Comparison of ENCODE assay signal across 10 mouse cellular contexts in the genomic region with DNA sequence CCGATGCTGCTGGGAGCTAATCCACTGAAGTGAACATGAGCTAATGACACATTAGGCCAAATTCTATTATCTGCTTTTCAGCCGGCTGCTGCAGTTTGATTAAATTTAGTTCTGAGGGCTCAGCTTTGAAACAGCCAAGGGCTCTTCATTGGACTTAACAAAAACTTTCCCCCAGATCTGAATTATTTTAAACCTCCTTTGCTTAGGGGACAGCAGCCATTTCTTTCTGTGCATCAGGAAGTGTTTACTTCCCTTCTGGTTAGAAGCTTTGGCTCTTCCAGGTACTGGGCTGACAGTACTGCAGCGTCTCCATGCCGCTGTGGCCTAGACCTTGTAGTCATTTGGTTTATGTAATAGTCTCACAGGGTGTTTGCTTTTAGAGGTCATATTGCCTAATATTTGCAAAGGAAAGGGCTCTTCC.
DNase-seq lines count a peak whose midpoint lies in the region; ATAC-seq and TF ChIP-seq lines count a peak whose summit lies in the region.
"Had no signal": no experiment of that assay in that cellular context is flagged by ENCODE, and none has a peak within 500 bp of the region (broad histone marks: within the 10 kb centered on the region; RNA-seq: fewer than 3 reads in every experiment).

No protein-coding gene starts in this region.

- no peak for TF ChIP-seq CTCF in brain, embryonic 14.5 days (IDR thresholded peaks at IDR 0.05; ENCODE audit: borderline replicate concordance, extremely low read depth, insufficient read depth, insufficient read length)

- no peak overlapping the region for H3K4me2 ChIP-seq in hindbrain, embryonic 14.5 days (replicated peaks)

- no peak overlapping the region for H3K4me3 ChIP-seq in hindbrain, embryonic 10.5 days
- H3K4me3 ChIP-seq in hindbrain, embryonic 14.5 days (replicated peaks; ENCODE audit: low read length): no peak overlapping the region
- no peak overlapping the region for H3K4me3 ChIP-seq in macrophage (ENCODE audit: inconsistent target)

- no peaks in the 10 kb centered on the region for H3K36me3 ChIP-seq in hindbrain, embryonic 10.5 days
- no peaks in the 10 kb centered on the region for H3K36me3 ChIP-seq in hindbrain, embryonic 14.5 days (replicated peaks; ENCODE audit: control insufficient read depth, insufficient read depth)
- H3K36me3 ChIP-seq in macrophage (ENCODE audit: inconsistent target): no peaks in the 10 kb centered on the region

- DNase-seq in CD4-positive, CD25-positive, alpha-beta regulatory T cell, adult 2 months (ENCODE audit: low read depth, low spot score): peak; percentile 12
- no peak for DNase-seq in hindbrain, embryonic 10.5 days (ENCODE audit: low spot score)
- no peak for DNase-seq in hindbrain, embryonic 14.5 days (ENCODE audit: low spot score)
- peak; percentile 62 for DNase-seq in brain, embryonic 14.5 days (ENCODE audit: low read depth)
- DNase-seq in urinary bladder, postnatal 25 days (ENCODE audit: low spot score): no peak
- DNase-seq in right cerebral cortex, postnatal 10 days (ENCODE audit: low spot score in 2 of 2): no peak
- DNase-seq: cerebellum, postnatal 25 days; kidney, adult 18-20 months had no signal

- no peak overlapping the region for H3K9ac ChIP-seq in hindbrain, embryonic 14.5 days

- WGBS in hindbrain, embryonic 10.5 days: 79% methylated on average over 4 of the region's 4 CpGs
- WGBS in hindbrain, embryonic 14.5 days: 66% methylated on average over 4 of the region's 4 CpGs
- WGBS in macrophage (ENCODE audit: missing documents): 62% methylated on average over 4 of the region's 4 CpGs

- peak overlapping the region; percentile 45 for H3K27ac ChIP-seq in hindbrain, embryonic 10.5 days
- no peak overlapping the region for H3K27ac ChIP-seq in hindbrain, embryonic 14.5 days
- H3K27ac ChIP-seq in macrophage: peak overlapping the region; percentile 100

- H3K79me2 ChIP-seq in macrophage (ENCODE audit: inconsistent target): no peaks in the 10 kb centered on the region; the same call in 1 of the 2 replicates

- no peak for TF ChIP-seq POLR2A in brain, embryonic 14.5 days (IDR thresholded peaks at IDR 0.05; ENCODE audit: borderline replicate concordance, extremely low read depth, insufficient read depth, insufficient read length, poor library complexity, severe bottlenecking)

- H3K27me3 ChIP-seq in hindbrain, embryonic 10.5 days (ENCODE audit: insufficient read depth, poor library complexity, severe bottlenecking): no peaks in the 10 kb centered on the region
- H3K27me3 ChIP-seq in hindbrain, embryonic 14.5 days (ENCODE audit: control insufficient read depth, insufficient read depth, low read length): no peaks in the 10 kb centered on the region

- ATAC-seq in CD4-positive, CD25-positive, alpha-beta regulatory T cell, adult 4 months: no peak
- no peak for ATAC-seq in hindbrain, embryonic 14.5 days (ENCODE audit: low FRiP score)

- peaks cover 30% of the 10 kb centered on the region for H3K4me1 ChIP-seq in hindbrain, embryonic 10.5 days (replicated peaks)
- peaks cover 8% of the 10 kb centered on the region for H3K4me1 ChIP-seq in hindbrain, embryonic 14.5 days (replicated peaks; ENCODE audit: control insufficient read depth, insufficient read depth, low read length)

- no peaks in the 10 kb centered on the region for H3K9me3 ChIP-seq in hindbrain, embryonic 10.5 days
- H3K9me3 ChIP-seq in hindbrain, embryonic 14.5 days (ENCODE audit: control insufficient read depth, low read length): no peaks in the 10 kb centered on the region

Comparison
In these comparisons a context has a peak if more than half of its experiments do, and no peak if none do; other contexts are left out.
1. DNase-seq: peak in CD4-positive, CD25-positive, alpha-beta regulatory T cell, adult 2 months (single experiment) and brain, embryonic 14.5 days (single experiment); none in hindbrain, embryonic 10.5 days (single experiment), hindbrain, embryonic 14.5 days (single experiment), urinary bladder, postnatal 25 days (single experiment) and right cerebral cortex, postnatal 10 days (0 of 2).